8 mouse cellular contexts compared by ENCODE assay signal in the genomic region with DNA sequence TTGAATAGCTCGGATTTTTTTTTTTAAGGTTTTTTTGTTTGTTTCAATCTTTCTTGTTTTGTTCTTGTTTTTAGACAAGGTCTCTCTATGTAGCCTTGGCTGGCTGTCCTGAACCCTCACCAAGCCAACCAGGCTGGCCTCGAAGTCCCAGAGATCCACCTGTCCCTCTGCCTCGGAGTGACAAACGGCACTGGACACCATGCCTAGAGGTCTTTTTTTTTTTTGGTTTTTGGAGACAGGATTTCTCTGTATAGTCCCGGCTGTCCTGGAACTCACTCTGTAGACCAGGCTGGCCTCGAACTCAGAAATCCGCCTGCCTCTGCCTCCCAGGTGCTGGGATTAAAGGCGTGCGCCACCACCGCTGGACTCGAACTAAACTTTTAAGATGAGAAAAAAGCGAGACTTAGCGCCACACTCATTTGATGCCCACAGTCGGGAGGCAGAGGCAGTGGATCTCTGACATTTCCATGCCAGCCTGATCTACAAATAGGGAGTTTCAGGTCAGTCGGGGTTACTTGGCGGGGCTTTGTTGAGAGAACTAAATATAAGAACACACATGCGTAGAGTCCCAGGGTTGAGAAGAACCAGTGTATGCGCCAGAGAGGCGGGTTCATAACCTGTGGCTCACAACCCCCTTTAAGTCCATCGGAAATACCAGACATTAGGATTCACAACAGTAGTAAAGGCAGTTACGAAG. TPM values are rescaled to one million over a fixed set of nuclear protein-coding genes. Genes with fewer than 3 reads are reported as not detected.
DNase-seq lines count a peak whose midpoint lies in the region; ATAC-seq lines count a peak whose summit lies in the region.

No protein-coding gene starts in this region.

- no peak overlapping the region for H3K27ac ChIP-seq in liver, embryonic 11.5 days (ENCODE audit: low read depth, low read length)

- peaks cover 30% of the 10 kb centered on the region for H3K4me1 ChIP-seq in liver, embryonic 11.5 days (replicated peaks; ENCODE audit: control insufficient read depth, insufficient read depth, low read length)

- DNase-seq in cerebellum, adult 9-11 months = peak; percentile 55
- DNase-seq in cerebellum, postnatal 14 days = no peak
- peak; percentile 3 for DNase-seq in ovary, postnatal 36 days (ENCODE audit: low spot score)
- DNase-seq in ovary, postnatal 10 days (ENCODE audit: low spot score) = no peak
- DNase-seq in liver, embryonic 11.5 days (ENCODE audit: low spot score) = no peak
- no peak for DNase-seq in thymus, postnatal 14 days
- DNase-seq in gastrocnemius, postnatal 14 days = no peak
- DNase-seq in urinary bladder, postnatal 14 days (ENCODE audit: low spot score) = no peak

- H3K4me3 ChIP-seq in liver, embryonic 11.5 days (ENCODE audit: low read depth, low read length) = peak overlapping the region; percentile 91

- H3K9me3 ChIP-seq in liver, embryonic 11.5 days (ENCODE audit: control insufficient read depth, low read length) = no peaks in the 10 kb centered on the region

- WGBS in liver, embryonic 11.5 days = 57% methylated on average over 21 of the region's 21 CpGs

- ATAC-seq in liver, embryonic 11.5 days (replicated peaks; ENCODE audit: low FRiP score) = no peak

- H3K4me2 ChIP-seq in liver, embryonic 11.5 days = peak overlapping the region; percentile 99

- intact Hi-C loops in gastrocnemius, postnatal 14 days (cut with DNase I; ENCODE audit: low total_unique reads) = no loop called here

- no peaks in the 10 kb centered on the region for H3K27me3 ChIP-seq in liver, embryonic 11.5 days (replicated peaks; ENCODE audit: control insufficient read depth, insufficient read depth, low read length)

- H3K9ac ChIP-seq in liver, embryonic 11.5 days (ENCODE audit: low read depth, low read length) = peak overlapping the region; percentile 92

- peaks cover 9% of the 10 kb centered on the region; the same call in 1 of the 2 replicates for H3K36me3 ChIP-seq in liver, embryonic 11.5 days (ENCODE audit: control insufficient read depth, insufficient read depth, low read length)

RNA-seq across cellular contexts. Expression of gene Rgl2, which starts 0.9 kb away (rescaled TPM):
- 22.1 and 25.6 TPM in 2 replicates for polyA plus RNA-seq in liver, embryonic 11.5 days (2014; fragmentation: Nextera tagmentation; extraction: Ambion mirVana)
- 10 to 100 TPM; 24.4 to 24.7 TPM for total RNA-seq in gastrocnemius, postnatal 14 days (2021)

RNA-seq across cellular contexts. Expression of gene Pfdn6, which starts 11.7 kb away (rescaled TPM):
- 266 and 286 TPM in 2 replicates for polyA plus RNA-seq in liver, embryonic 11.5 days (2014; fragmentation: Nextera tagmentation; extraction: Ambion mirVana)
- total RNA-seq in gastrocnemius, postnatal 14 days (2021) = 10 to 100 TPM; 53.6 to 54.9 TPM

RNA-seq across cellular contexts. Expression of gene Wdr46, which starts 12.1 kb away (rescaled TPM):
- polyA plus RNA-seq in liver, embryonic 11.5 days (2014; fragmentation: Nextera tagmentation; extraction: Ambion mirVana) = 62.6 and 67.0 TPM in 2 replicates
- total RNA-seq in gastrocnemius, postnatal 14 days (2021) = 10 to 100 TPM; 11.1 to 12.3 TPM

RNA-seq across cellular contexts. Expression of gene Zbtb22, which starts 12.7 kb away (rescaled TPM):
- polyA plus RNA-seq in liver, embryonic 11.5 days (2014; fragmentation: Nextera tagmentation; extraction: Ambion mirVana) = 12.4 and 13.0 TPM in 2 replicates
- 10 to 100 TPM; 13.5 to 16.1 TPM for total RNA-seq in gastrocnemius, postnatal 14 days (2021)

RNA-seq across cellular contexts. Expression of gene Tapbp, which starts 12.7 kb away (rescaled TPM):
- polyA plus RNA-seq in liver, embryonic 11.5 days (2014; fragmentation: Nextera tagmentation; extraction: Ambion mirVana) = 28.1 and 29.1 TPM in 2 replicates
- total RNA-seq in gastrocnemius, postnatal 14 days (2021) = 10 to 100 TPM; 32.9 to 35.7 TPM

Comparison
In these comparisons a context has a peak if more than half of its experiments do, and no peak if none do; other contexts are left out.
1. DNase-seq: peak in cerebellum, adult 9-11 months (single experiment) and ovary, postnatal 36 days (single experiment); none in cerebellum, postnatal 14 days (0 of 2), ovary, postnatal 10 days (single experiment), liver, embryonic 11.5 days (single experiment), thymus, postnatal 14 days (single experiment), gastrocnemius, postnatal 14 days (single experiment) and urinary bladder, postnatal 14 days (single experiment).